Comparison of ENCODE assay signal across 15 mouse cellular contexts in the genomic region with DNA sequence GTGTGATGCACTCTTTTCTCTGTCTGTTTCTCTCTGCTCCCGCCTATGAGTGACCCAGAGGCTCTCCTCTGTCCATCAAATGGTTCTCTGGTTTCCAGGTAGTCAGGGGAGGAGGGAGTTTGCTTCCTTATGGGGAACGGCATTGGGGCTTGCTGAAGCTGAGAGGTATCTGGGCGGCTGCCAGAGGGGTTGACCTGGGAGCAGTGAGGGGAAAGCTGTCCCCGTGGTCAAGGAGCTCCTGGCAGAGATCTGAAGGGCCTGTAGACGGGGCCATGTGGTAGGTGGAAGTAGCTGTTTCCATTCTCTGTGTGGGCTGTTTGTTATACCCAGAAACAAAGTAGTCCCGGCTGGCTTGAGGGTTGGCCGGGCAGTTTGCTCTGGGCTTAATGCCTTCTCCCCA. TPM values are rescaled to one million over a fixed set of nuclear protein-coding genes. Genes with fewer than 3 reads are reported as not detected.
DNase-seq lines count a peak whose midpoint lies in the region; ATAC-seq and TF ChIP-seq lines count a peak whose summit lies in the region.
"Had no signal": no experiment of that assay in that cellular context is flagged by ENCODE, and none has a peak within 500 bp of the region (broad histone marks: within the 10 kb centered on the region; RNA-seq: fewer than 3 reads in every experiment).

No protein-coding gene starts in this region.

- H3K36me3 ChIP-seq in heart, embryonic 12.5 days = peaks cover 8% of the 10 kb centered on the region; the same call in 1 of the 2 replicates
- H3K36me3 ChIP-seq in heart, embryonic 15.5 days = no peaks in the 10 kb centered on the region
- no peaks in the 10 kb centered on the region for H3K36me3 ChIP-seq in forebrain, embryonic 16.5 days (ENCODE audit: control insufficient read depth, insufficient read depth)
- H3K36me3 ChIP-seq: liver, embryonic 15.5 days had no signal

- no peaks in the 10 kb centered on the region for H3K27me3 ChIP-seq in heart, embryonic 12.5 days (replicated peaks)
- no peaks in the 10 kb centered on the region for H3K27me3 ChIP-seq in heart, embryonic 15.5 days
- no peaks in the 10 kb centered on the region for H3K27me3 ChIP-seq in forebrain, embryonic 16.5 days (replicated peaks; ENCODE audit: control insufficient read depth, insufficient read depth, low read length)
- H3K27me3 ChIP-seq in cerebellum, adult 2 months (ENCODE audit: control insufficient read depth, insufficient read depth, low read length) = no peaks in the 10 kb centered on the region

- no peak for ATAC-seq in heart, embryonic 12.5 days (ENCODE audit: insufficient number of reproducible peaks, low FRiP score)
- no peak; the same call in 1 of the 2 replicates for ATAC-seq in heart, embryonic 15.5 days (replicated peaks; ENCODE audit: insufficient number of reproducible peaks, insufficient read depth, low FRiP score, low read depth)
- no peak for ATAC-seq in forebrain, embryonic 16.5 days
- ATAC-seq: forebrain, postnatal 0 days; hindbrain, postnatal 0 days had no signal

- no peaks in the 10 kb centered on the region for H3K9me3 ChIP-seq in heart, embryonic 12.5 days (replicated peaks)
- H3K9me3 ChIP-seq in heart, embryonic 15.5 days (replicated peaks) = no peaks in the 10 kb centered on the region
- H3K9me3 ChIP-seq in forebrain, embryonic 16.5 days (ENCODE audit: control insufficient read depth, low read length) = no peaks in the 10 kb centered on the region
- H3K9me3 ChIP-seq: liver, embryonic 15.5 days had no signal

- H3K4me3 ChIP-seq in heart, embryonic 12.5 days = no peak overlapping the region
- peak overlapping the region; percentile 6; the same call in 1 of the 2 replicates for H3K4me3 ChIP-seq in heart, embryonic 15.5 days
- no peak overlapping the region for H3K4me3 ChIP-seq in lung, adult 2 months (replicated peaks; ENCODE audit: extremely low read depth, low read depth, low read length)
- H3K4me3 ChIP-seq in forebrain, embryonic 16.5 days (replicated peaks; ENCODE audit: low read length) = no peak overlapping the region
- no peak overlapping the region for H3K4me3 ChIP-seq in cerebellum, adult 2 months (replicated peaks; ENCODE audit: insufficient read depth, low read depth, low read length)
- H3K4me3 ChIP-seq: liver, embryonic 15.5 days had no signal

- peak overlapping the region; percentile 59; the same call in 1 of the 2 replicates for H3K9ac ChIP-seq in heart, embryonic 12.5 days
- peak overlapping the region; percentile 36; the same call in 1 of the 2 replicates for H3K9ac ChIP-seq in heart, embryonic 15.5 days
- no peak overlapping the region for H3K9ac ChIP-seq in forebrain, embryonic 16.5 days (replicated peaks; ENCODE audit: low read depth, low read length)
- H3K9ac ChIP-seq: forebrain, postnatal 0 days; liver, embryonic 15.5 days had no signal

- 47% methylated on average over 7 of the region's 7 CpGs for WGBS in heart, embryonic 12.5 days
- WGBS in heart, embryonic 15.5 days = 28% methylated on average over 7 of the region's 7 CpGs
- 38% methylated on average over 7 of the region's 7 CpGs for WGBS in lung, adult 2 months
- 75% methylated on average over 7 of the region's 7 CpGs for WGBS in forebrain, embryonic 16.5 days
- 49% methylated on average over 7 of the region's 7 CpGs for WGBS in cerebellum, adult 2 months

- peak overlapping the region; percentile 66 for H3K27ac ChIP-seq in heart, embryonic 12.5 days (ENCODE audit: poor library complexity, severe bottlenecking)
- peak overlapping the region; percentile 68 for H3K27ac ChIP-seq in heart, embryonic 15.5 days
- H3K27ac ChIP-seq in forebrain, embryonic 16.5 days (ENCODE audit: low read length) = no peak overlapping the region
- no peak overlapping the region for H3K27ac ChIP-seq in cerebellum, adult 2 months (ENCODE audit: insufficient read depth, low read length)
- H3K27ac ChIP-seq: hindbrain, postnatal 0 days; liver, embryonic 15.5 days had no signal

- DNase-seq in heart, adult 9 months (ENCODE audit: low spot score in 2 of 2) = no peak
- DNase-seq in lung, adult 2 months = peak; percentile 80
- peak; percentile 90 for DNase-seq in lung, postnatal 36 days
- DNase-seq in cerebellum, adult 2 months = no peak
- DNase-seq: cerebellum, adult 11 months; cerebellum, postnatal 36 days; forebrain, postnatal 0 days; kidney, adult 2 months; kidney, postnatal 25 days; thymus, postnatal 25 days had no signal

- peak overlapping the region; percentile 40 for H3K4me2 ChIP-seq in heart, embryonic 12.5 days
- H3K4me2 ChIP-seq in heart, embryonic 15.5 days = peak overlapping the region; percentile 58
- no peak overlapping the region for H3K4me2 ChIP-seq in forebrain, embryonic 16.5 days (ENCODE audit: low read length)
- H3K4me2 ChIP-seq: liver, embryonic 15.5 days had no signal

- no peak for TF ChIP-seq POLR2A in lung, adult 2 months (IDR thresholded peaks at IDR 0.05; ENCODE audit: borderline replicate concordance, extremely low read depth, low read depth, low read length)
- TF ChIP-seq POLR2A in cerebellum, adult 2 months (IDR thresholded peaks at IDR 0.05; ENCODE audit: borderline replicate concordance, insufficient read depth, low read length) = no peak

- peaks cover 87% of the 10 kb centered on the region for H3K4me1 ChIP-seq in heart, embryonic 12.5 days (replicated peaks)
- peaks cover 85% of the 10 kb centered on the region for H3K4me1 ChIP-seq in heart, embryonic 15.5 days (replicated peaks)
- H3K4me1 ChIP-seq in lung, adult 2 months (ENCODE audit: control insufficient read depth, insufficient read depth, low read length) = peaks cover 50% of the 10 kb centered on the region
- H3K4me1 ChIP-seq in forebrain, embryonic 16.5 days (replicated peaks; ENCODE audit: control insufficient read depth, insufficient read depth, low read length) = peaks cover 2% of the 10 kb centered on the region
- H3K4me1 ChIP-seq in cerebellum, adult 2 months (ENCODE audit: control insufficient read depth, insufficient read depth, low read length) = no peaks in the 10 kb centered on the region

- TF ChIP-seq CTCF in lung, adult 2 months (IDR thresholded peaks at IDR 0.05; ENCODE audit: insufficient read depth, low read length) = no peak
- no peak for TF ChIP-seq CTCF in cerebellum, adult 2 months (IDR thresholded peaks at IDR 0.05; ENCODE audit: borderline replicate concordance, insufficient read depth, low read depth, low read length)

RNA-seq across cellular contexts. Expression of a gene that starts 6.3 kb away (rescaled TPM):
- polyA plus RNA-seq in heart, embryonic 12.5 days (2016; fragmentation: Nextera tagmentation; extraction: Ambion mirVana) = 43.1 and 47.7 TPM in 2 replicates
- polyA plus RNA-seq in heart, embryonic 15.5 days (2015; fragmentation: Nextera tagmentation; extraction: Ambion mirVana) = 36.1 and 36.5 TPM in 2 replicates
- 43.9 and 46.8 TPM in 2 replicates for polyA plus RNA-seq in lung, adult 2 months (2012; rRNA removed)
- polyA plus RNA-seq in forebrain, embryonic 16.5 days (2015; fragmentation: Nextera tagmentation; extraction: Ambion mirVana) = 3.8 and 4.5 TPM in 2 replicates
- 17.3 and 17.8 TPM in 2 replicates for polyA plus RNA-seq in cerebellum, adult 2 months (2012; rRNA removed)

RNA-seq across cellular contexts. Expression of a gene that starts 35.3 kb away (rescaled TPM):
- 26.6 and 29.8 TPM in 2 replicates for polyA plus RNA-seq in heart, embryonic 12.5 days (2016; fragmentation: Nextera tagmentation; extraction: Ambion mirVana)
- polyA plus RNA-seq in heart, embryonic 15.5 days (2015; fragmentation: Nextera tagmentation; extraction: Ambion mirVana) = 21.9 and 24.9 TPM in 2 replicates
- polyA plus RNA-seq in lung, adult 2 months (2012; rRNA removed) = 18.0 and 21.4 TPM in 2 replicates
- polyA plus RNA-seq in forebrain, embryonic 16.5 days (2015; fragmentation: Nextera tagmentation; extraction: Ambion mirVana) = 25.8 and 32.2 TPM in 2 replicates
- polyA plus RNA-seq in cerebellum, adult 2 months (2012; rRNA removed) = 18.0 and 19.9 TPM in 2 replicates

Comparison
In these comparisons a context has a peak if more than half of its experiments do, and no peak if none do; other contexts are left out.
1. H3K27ac ChIP-seq: peak in heart, embryonic 12.5 days (single experiment) and heart, embryonic 15.5 days (single experiment); none in forebrain, embryonic 16.5 days (single experiment) and cerebellum, adult 2 months (single experiment).
2. DNase-seq: peak in lung, adult 2 months (single experiment) and lung, postnatal 36 days (single experiment); none in heart, adult 9 months (0 of 2) and cerebellum, adult 2 months (0 of 2).